In genomic region chr2:70034895-70035294, GRCm38 (mm10) we compare ENCODE assay signal across 18 mouse cellular contexts. TPM values are rescaled to one million over a fixed set of nuclear protein-coding genes. Genes with fewer than 3 reads are reported as not detected.
"Had no signal": no experiment of that assay in that cellular context is flagged by ENCODE, and none has a peak within 500 bp of the region (broad histone marks: within the 10 kb centered on the region; RNA-seq: fewer than 3 reads in every experiment).

No protein-coding gene starts in this region.

- ATAC-seq: lung, postnatal 0 days; midbrain, embryonic 13.5 days; midbrain, embryonic 15.5 days had no signal

- H3K4me3 ChIP-seq: liver, embryonic 15.5 days; lung, embryonic 15.5 days; megakaryocyte, embryonic 14.5 days; midbrain, embryonic 13.5 days; midbrain, embryonic 15.5 days; stomach, embryonic 15.5 days had no signal

- H3K4me2 ChIP-seq: liver, embryonic 15.5 days; lung, embryonic 15.5 days; midbrain, embryonic 11.5 days; midbrain, embryonic 13.5 days; midbrain, embryonic 15.5 days; stomach, embryonic 15.5 days had no signal

- H3K27ac ChIP-seq: liver, embryonic 15.5 days; lung, embryonic 15.5 days; macrophage; midbrain, embryonic 13.5 days; midbrain, embryonic 15.5 days; stomach, embryonic 15.5 days; stomach, postnatal 0 days had no signal

- H3K9me3 ChIP-seq: liver, embryonic 15.5 days; lung, embryonic 15.5 days; midbrain, embryonic 15.5 days; stomach, embryonic 15.5 days had no signal

- H3K9ac ChIP-seq: liver, embryonic 15.5 days; liver, postnatal 0 days; lung, embryonic 15.5 days; midbrain, embryonic 13.5 days; midbrain, embryonic 15.5 days; stomach, embryonic 15.5 days had no signal

- H3K4me1 ChIP-seq: liver, embryonic 15.5 days; lung, embryonic 15.5 days; stomach, embryonic 15.5 days had no signal

- H3K27me3 ChIP-seq: lung, embryonic 15.5 days; midbrain, embryonic 13.5 days; midbrain, embryonic 15.5 days; stomach, embryonic 15.5 days had no signal

- H3K36me3 ChIP-seq: liver, embryonic 15.5 days; lung, embryonic 15.5 days; midbrain, embryonic 13.5 days; midbrain, embryonic 15.5 days; stomach, embryonic 15.5 days had no signal

- DNase-seq: liver, postnatal 0 days; lung, adult 2 months; lung, postnatal 14 days; lung, postnatal 36 days; right cerebral cortex, postnatal 14 days; thymus, adult 2 months; thymus, postnatal 25 days; thymus, postnatal 4 days had no signal

RNA-seq across cellular contexts. Expression of gene Myo3b, which starts 4.0 kb away (rescaled TPM):
- polyA plus RNA-seq: liver, embryonic 15.5 days; liver, postnatal 0 days; macrophage; midbrain, embryonic 11.5 days had no signal
